Mouse (Mus musculus): ENCODE data around the gene Smndc1. TPM values are rescaled to one million over a fixed set of nuclear protein-coding genes. Genes with fewer than 3 reads are reported as not detected.
A peak's percentile ranks its signal among the peaks of the same experiment; 100 is the strongest.

The Smndc1 gene
- polyA plus RNA-seq, 1 experiment, result 77.6 TPM

DNA sequence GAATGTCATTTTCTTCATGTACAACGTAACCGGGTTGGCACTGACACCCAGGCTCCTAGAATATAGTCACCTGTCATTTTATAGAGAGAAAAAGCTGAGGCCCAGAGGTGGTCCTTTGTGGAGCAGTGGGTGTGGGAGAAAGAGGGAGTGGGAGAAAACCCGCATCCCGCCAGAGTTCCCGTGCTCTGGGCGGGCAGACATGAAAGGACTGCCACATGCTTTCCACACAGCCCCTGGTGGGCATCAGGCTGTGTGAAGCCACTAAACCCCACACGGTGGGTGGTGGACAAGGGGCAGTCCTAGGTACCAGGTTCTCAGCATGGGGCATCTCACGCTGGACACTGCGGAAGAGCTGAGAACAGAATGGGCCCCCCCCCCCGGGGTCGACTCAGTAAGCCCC, 40.6 kb upstream of the Smndc1 start:
- Histone ChIP-seq H3K4me3 (ENCODE audit: low read depth, low read length) (no peak overlapping the region), H3K4me1 (ENCODE audit: control insufficient read depth, insufficient read depth, low read length) (peaks cover 4% of the 10 kb centered on the region), H3K9ac (ENCODE audit: low read depth, poor library complexity, severe bottlenecking) (no peak overlapping the region), H3K36me3 (ENCODE audit: control insufficient read depth, insufficient read depth, low read length, poor library complexity, severe bottlenecking) (no peaks in the 10 kb centered on the region), H3K9me3 (replicated peaks; ENCODE audit: control insufficient read depth, insufficient read depth, low read length, poor library complexity, severe bottlenecking) (no peaks in the 10 kb centered on the region), H3K27me3 (ENCODE audit: control insufficient read depth, insufficient read depth, low read length, poor library complexity, severe bottlenecking) (no peaks in the 10 kb centered on the region), H3K27ac (ENCODE audit: insufficient read depth, low read length) (no peak overlapping the region)
- no peak for TF ChIP-seq EP300 (IDR thresholded peaks at IDR 0.05; ENCODE audit: insufficient read depth, low read depth, low read length)
- no peak for TF ChIP-seq POLR2A (IDR thresholded peaks at IDR 0.05; ENCODE audit: insufficient read depth, low read length)
- TF ChIP-seq CTCF (IDR thresholded peaks at IDR 0.05; ENCODE audit: low read depth, low read length), result no peak

DNA sequence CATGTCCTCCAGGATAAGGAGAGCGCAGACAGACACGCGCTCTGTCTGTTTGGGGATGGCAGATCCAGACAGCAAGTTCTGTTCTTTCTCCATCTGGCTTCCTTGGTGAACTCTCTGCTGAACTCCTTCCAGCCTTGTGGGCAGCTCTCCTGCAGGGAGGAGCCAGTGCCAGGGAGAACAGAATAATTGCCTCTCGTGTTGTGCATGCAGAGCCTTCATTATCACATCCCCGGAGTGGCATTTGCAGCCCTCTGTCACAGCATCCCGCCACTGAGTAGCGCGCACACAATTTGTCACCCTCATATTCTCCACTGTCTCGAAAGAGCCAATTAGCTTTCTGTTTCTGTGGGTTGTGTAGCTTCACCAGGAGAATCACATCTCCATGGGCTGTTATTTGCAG, 40.0 kb upstream of the Smndc1 start:
- Histone ChIP-seq H3K4me1 (ENCODE audit: control insufficient read depth, insufficient read depth, low read length) (peaks cover 4% of the 10 kb centered on the region), H3K9me3 (replicated peaks; ENCODE audit: control insufficient read depth, insufficient read depth, low read length, poor library complexity, severe bottlenecking) (no peaks in the 10 kb centered on the region), H3K27me3 (ENCODE audit: control insufficient read depth, insufficient read depth, low read length, poor library complexity, severe bottlenecking) (no peaks in the 10 kb centered on the region), H3K9ac (ENCODE audit: low read depth, poor library complexity, severe bottlenecking) (no peak overlapping the region), H3K4me3 (ENCODE audit: low read depth, low read length) (no peak overlapping the region), H3K27ac (ENCODE audit: insufficient read depth, low read length) (no peak overlapping the region), H3K36me3 (ENCODE audit: control insufficient read depth, insufficient read depth, low read length, poor library complexity, severe bottlenecking) (no peaks in the 10 kb centered on the region)
- TF ChIP-seq CTCF (IDR thresholded peaks at IDR 0.05; ENCODE audit: low read depth, low read length) (no peak), EP300 (IDR thresholded peaks at IDR 0.05; ENCODE audit: insufficient read depth, low read depth, low read length) (no peak), POLR2A (IDR thresholded peaks at IDR 0.05; ENCODE audit: insufficient read depth, low read length) (no peak)

DNA sequence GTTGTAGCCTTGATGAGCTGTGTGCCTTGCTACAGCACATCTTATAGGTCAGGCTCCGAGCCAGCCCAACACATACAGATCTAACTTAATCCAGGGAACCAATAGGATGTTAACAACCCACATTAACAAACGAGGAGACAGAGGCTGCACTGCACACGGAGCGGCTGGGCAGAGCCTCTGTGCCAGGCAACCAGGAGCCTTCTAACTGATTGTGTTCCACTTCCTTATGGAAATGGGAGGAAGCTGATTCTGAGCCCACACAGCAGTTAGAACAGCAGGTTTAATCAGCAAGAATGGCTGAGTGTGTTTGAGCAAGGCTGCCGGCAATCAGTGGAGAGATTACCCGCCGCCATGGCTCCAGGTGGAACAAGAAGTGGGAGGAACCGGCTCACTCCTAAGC, 37.4 kb upstream of the Smndc1 start:
- TF ChIP-seq CTCF (IDR thresholded peaks at IDR 0.05; ENCODE audit: low read depth, low read length) (no peak), EP300 (IDR thresholded peaks at IDR 0.05; ENCODE audit: insufficient read depth, low read depth, low read length) (no peak), POLR2A (IDR thresholded peaks at IDR 0.05; ENCODE audit: insufficient read depth, low read length) (no peak)
- Histone ChIP-seq H3K9me3 (replicated peaks; ENCODE audit: control insufficient read depth, insufficient read depth, low read length, poor library complexity, severe bottlenecking) (no peaks in the 10 kb centered on the region), H3K27me3 (ENCODE audit: control insufficient read depth, insufficient read depth, low read length, poor library complexity, severe bottlenecking) (no peaks in the 10 kb centered on the region), H3K4me1 (ENCODE audit: control insufficient read depth, insufficient read depth, low read length) (peaks cover 7% of the 10 kb centered on the region), H3K36me3 (ENCODE audit: control insufficient read depth, insufficient read depth, low read length, poor library complexity, severe bottlenecking) (no peaks in the 10 kb centered on the region), H3K4me3 (ENCODE audit: low read depth, low read length) (no peak overlapping the region), H3K9ac (ENCODE audit: low read depth, poor library complexity, severe bottlenecking) (no peak overlapping the region), H3K27ac (ENCODE audit: insufficient read depth, low read length) (no peak overlapping the region)

DNA sequence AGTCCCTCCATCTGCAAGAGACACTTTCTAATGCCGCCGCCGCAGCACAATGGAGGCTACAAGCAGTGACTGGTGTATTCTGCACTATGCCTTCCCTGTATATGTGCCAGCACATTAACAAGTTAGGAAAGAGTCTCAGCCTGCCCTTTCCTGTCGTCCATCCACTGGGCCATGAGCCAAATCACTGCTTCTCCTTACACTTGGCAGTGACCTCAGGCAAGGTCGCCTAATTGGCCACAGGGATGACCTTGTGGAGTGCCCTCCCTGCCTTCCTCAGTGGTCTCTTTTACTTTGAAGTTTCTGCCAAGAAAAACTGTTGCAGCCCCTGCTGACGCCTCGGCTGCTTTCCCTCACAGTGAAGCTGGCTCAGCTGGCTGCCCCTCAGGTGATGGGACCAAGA, 37.0 kb upstream of the Smndc1 start:
- Histone ChIP-seq H3K27me3 (ENCODE audit: control insufficient read depth, insufficient read depth, low read length, poor library complexity, severe bottlenecking) (no peaks in the 10 kb centered on the region), H3K27ac (ENCODE audit: insufficient read depth, low read length) (no peak overlapping the region), H3K9me3 (replicated peaks; ENCODE audit: control insufficient read depth, insufficient read depth, low read length, poor library complexity, severe bottlenecking) (no peaks in the 10 kb centered on the region), H3K4me3 (ENCODE audit: low read depth, low read length) (no peak overlapping the region), H3K9ac (ENCODE audit: low read depth, poor library complexity, severe bottlenecking) (no peak overlapping the region), H3K4me1 (ENCODE audit: control insufficient read depth, insufficient read depth, low read length) (peaks cover 7% of the 10 kb centered on the region), H3K36me3 (ENCODE audit: control insufficient read depth, insufficient read depth, low read length, poor library complexity, severe bottlenecking) (no peaks in the 10 kb centered on the region)
- no peak for TF ChIP-seq CTCF (IDR thresholded peaks at IDR 0.05; ENCODE audit: low read depth, low read length)
- TF ChIP-seq EP300 (IDR thresholded peaks at IDR 0.05; ENCODE audit: insufficient read depth, low read depth, low read length), result no peak
- TF ChIP-seq POLR2A (IDR thresholded peaks at IDR 0.05; ENCODE audit: insufficient read depth, low read length), result no peak

DNA sequence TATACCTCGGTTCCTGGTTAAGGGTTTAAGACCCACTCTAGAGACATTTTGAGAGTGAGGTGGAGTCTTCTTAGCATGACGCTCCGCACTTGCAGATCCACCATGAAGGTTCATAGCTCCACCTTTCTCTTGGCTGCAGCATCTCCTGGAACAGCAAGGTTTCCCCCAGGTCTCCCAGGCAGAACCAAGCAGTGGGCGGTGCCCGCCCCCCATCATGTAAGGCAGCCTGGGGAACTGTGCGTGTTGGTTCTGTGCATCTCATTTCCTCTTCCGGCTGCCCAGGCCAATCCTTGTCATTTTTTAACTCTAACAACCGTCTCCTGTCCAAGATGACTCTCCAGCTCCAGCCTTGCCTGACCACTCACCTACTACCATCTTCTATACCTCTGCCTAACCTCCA, 35.4 kb upstream of the Smndc1 start:
- Histone ChIP-seq H3K27ac (ENCODE audit: insufficient read depth, low read length) (no peak overlapping the region), H3K9ac (ENCODE audit: low read depth, poor library complexity, severe bottlenecking) (no peak overlapping the region), H3K4me3 (ENCODE audit: low read depth, low read length) (no peak overlapping the region), H3K4me1 (ENCODE audit: control insufficient read depth, insufficient read depth, low read length) (peaks cover 7% of the 10 kb centered on the region), H3K36me3 (ENCODE audit: control insufficient read depth, insufficient read depth, low read length, poor library complexity, severe bottlenecking) (no peaks in the 10 kb centered on the region), H3K27me3 (ENCODE audit: control insufficient read depth, insufficient read depth, low read length, poor library complexity, severe bottlenecking) (no peaks in the 10 kb centered on the region), H3K9me3 (replicated peaks; ENCODE audit: control insufficient read depth, insufficient read depth, low read length, poor library complexity, severe bottlenecking) (no peaks in the 10 kb centered on the region)
- no peak for TF ChIP-seq EP300 (IDR thresholded peaks at IDR 0.05; ENCODE audit: insufficient read depth, low read depth, low read length)
- no peak for TF ChIP-seq CTCF (IDR thresholded peaks at IDR 0.05; ENCODE audit: low read depth, low read length)
- TF ChIP-seq POLR2A (IDR thresholded peaks at IDR 0.05; ENCODE audit: insufficient read depth, low read length), result no peak

DNA sequence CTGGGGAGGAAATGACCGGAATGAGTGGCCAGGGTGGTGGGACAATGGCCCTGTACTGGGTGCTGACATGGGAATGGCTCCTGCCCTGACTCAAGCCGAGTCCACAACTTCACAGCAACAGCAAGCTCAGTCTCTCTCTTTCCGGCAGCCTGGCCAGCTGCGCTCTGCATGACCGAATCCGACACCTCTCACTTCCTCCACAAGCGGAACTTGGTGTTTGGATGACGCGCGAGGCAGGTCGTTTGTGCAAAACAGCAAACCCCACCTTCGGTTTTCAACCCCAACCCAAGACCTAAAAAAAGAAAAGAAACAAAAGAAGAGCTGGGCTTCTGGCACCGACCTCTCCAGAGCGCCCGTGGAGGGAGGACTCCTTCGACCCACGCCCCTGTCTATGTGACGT, 34.3 kb upstream of the Smndc1 start:
- Histone ChIP-seq H3K4me3 (ENCODE audit: low read depth, low read length) (peak overlapping the region; percentile 3), H3K36me3 (ENCODE audit: control insufficient read depth, insufficient read depth, low read length, poor library complexity, severe bottlenecking) (no peaks in the 10 kb centered on the region), H3K9me3 (replicated peaks; ENCODE audit: control insufficient read depth, insufficient read depth, low read length, poor library complexity, severe bottlenecking) (no peaks in the 10 kb centered on the region), H3K27me3 (ENCODE audit: control insufficient read depth, insufficient read depth, low read length, poor library complexity, severe bottlenecking) (no peaks in the 10 kb centered on the region), H3K4me1 (ENCODE audit: control insufficient read depth, insufficient read depth, low read length) (peaks cover 3% of the 10 kb centered on the region), H3K27ac (ENCODE audit: insufficient read depth, low read length) (no peak overlapping the region), H3K9ac (ENCODE audit: low read depth, poor library complexity, severe bottlenecking) (peak overlapping the region; percentile 2; the same call in 1 of the 2 replicates)
- TF ChIP-seq EP300 (IDR thresholded peaks at IDR 0.05; ENCODE audit: insufficient read depth, low read depth, low read length), result no peak
- TF ChIP-seq POLR2A (IDR thresholded peaks at IDR 0.05; ENCODE audit: insufficient read depth, low read length), result no peak
- TF ChIP-seq CTCF (IDR thresholded peaks at IDR 0.05; ENCODE audit: low read depth, low read length), result no peak

Measured in ES-Bruce4 (cell line).